Mouse (Mus musculus) bone marrow, adult 2 months (tissue): Measurements from ENCODE around the gene Ccdc187. TPM values are rescaled to one million over a fixed set of nuclear protein-coding genes. Genes with fewer than 3 reads are reported as not detected.

Source experiments
- H3K27ac ChIP-seq: fragments of 200-500 bp; 2 replicates; pipeline ENCODE4 v1.5.1; 2012; ENCODE audit warnings: low read depth, mild to moderate bottlenecking, control low read depth, inconsistent platforms, low read length; ENCODE audit not compliant: control insufficient read depth, poor library complexity, insufficient read depth
- H3K4me1 ChIP-seq: fragments of 200-500 bp; 2 replicates; pipeline ENCODE4 v1.6.1; 2011; ENCODE audit warnings: low read length; ENCODE audit not compliant: control insufficient read depth, insufficient read depth
- H3K4me3 ChIP-seq: fragments of 200-500 bp; replicated peaks from 2 replicates; pipeline ENCODE3; 2011; ENCODE audit warnings: mild to moderate bottlenecking, low read depth, low read length, control low read depth; ENCODE audit not compliant: control insufficient read depth
- CTCF ChIP-seq: fragments of 200-500 bp; IDR thresholded peaks from 2 replicates; pipeline ENCODE4 v1.5.1; 2011; ENCODE audit warnings: low read length, control low read depth; ENCODE audit not compliant: control insufficient read depth, insufficient read depth
- POLR2A ChIP-seq: fragments of 200-500 bp; IDR thresholded peaks from 2 replicates; pipeline ENCODE4 v1.6.1; 2011; ENCODE audit warnings: low read depth, mild to moderate bottlenecking, control low read depth, low read length, borderline replicate concordance; ENCODE audit not compliant: control insufficient read depth
- WGBS: fragments of 180-500 bp; shearing (Covaris S2); methylation state at CpG from one replicate; pipeline ENCODE4 v1.1.7; 2018; 5-methylcytosine and 5-hydroxymethylcytosine counted together
- polyA plus RNA-seq: library from polyadenylated mRNA; stranded (reverse); fragments of >200 nt; gene quantifications from 2 replicates; pipeline ENCODE4 v1.2.4, GENCODE M21; 2011; ENCODE audit warnings: low replicate concordance; ENCODE audit not compliant: missing spikeins, insufficient read depth, insufficient read length

The Ccdc187 gene
- polyA plus RNA-seq, 1 experiment = not detected

GRCm38 (mm10) chr2:26311936-26312335 lies 17.6 kb upstream of the Ccdc187 start:
- Histone ChIP-seq H3K27ac (no peak overlapping the region), H3K4me3 (no peak overlapping the region), H3K4me1 (peaks cover 9% of the 10 kb centered on the region)
- TF ChIP-seq POLR2A = no peak
- no peak for TF ChIP-seq CTCF
- 43% methylated on average over 5 of the region's 5 CpGs for WGBS

- H3K4me1 ChIP-seq = peaks cover 5% of the 10 kb centered on the region
- no peak overlapping the region for H3K27ac ChIP-seq
- no peak for TF ChIP-seq CTCF
- TF ChIP-seq POLR2A = no peak
- 76% methylated on average over 10 of the region's 10 CpGs for WGBS
- no peak overlapping the region for H3K4me3 ChIP-seq
These were observed 15.4 kb upstream of the Ccdc187 start for GRCm38 (mm10) chr2:26309739-26310138.

GRCm38 (mm10) chr2:26306702-26307101 lies 12.3 kb upstream of the Ccdc187 start:
- Histone ChIP-seq H3K4me3 (no peak overlapping the region), H3K4me1 (peaks cover 3% of the 10 kb centered on the region; the same call in 1 of the 2 replicates), H3K27ac (no peak overlapping the region)
- WGBS = 79% methylated on average over 3 of the region's 3 CpGs
- no peak for TF ChIP-seq CTCF
- TF ChIP-seq POLR2A = no peak

GRCm38 (mm10) chr2:26305555-26305954 lies 11.2 kb upstream of the Ccdc187 start:
- 79% methylated on average over 2 of the region's 2 CpGs for WGBS
- H3K4me1 ChIP-seq = no peaks in the 10 kb centered on the region
- H3K4me3 ChIP-seq = no peak overlapping the region
- TF ChIP-seq CTCF (no peak), POLR2A (no peak)
- no peak overlapping the region for H3K27ac ChIP-seq

- no peaks in the 10 kb centered on the region for H3K4me1 ChIP-seq
- TF ChIP-seq CTCF (no peak), POLR2A (no peak)
- 30% methylated on average over 1 of the region's 1 CpGs for WGBS
- no peak overlapping the region for H3K27ac ChIP-seq
- H3K4me3 ChIP-seq = no peak overlapping the region
These were observed 10.4 kb upstream of the Ccdc187 start for GRCm38 (mm10) chr2:26304711-26305110.

GRCm38 (mm10) chr2:26302005-26302503 lies 7.7 kb upstream of the Ccdc187 start:
- H3K27ac ChIP-seq = no peak overlapping the region
- 83% methylated on average over 10 of the region's 10 CpGs for WGBS
- H3K4me1 ChIP-seq = no peaks in the 10 kb centered on the region
- H3K4me3 ChIP-seq = no peak overlapping the region
- TF ChIP-seq POLR2A (no peak), CTCF (no peak)

- Histone ChIP-seq H3K4me1 (no peaks in the 10 kb centered on the region), H3K4me3 (no peak overlapping the region), H3K27ac (no peak overlapping the region)
- WGBS = 3% methylated on average over 3 of the region's 3 CpGs
- no peak for TF ChIP-seq POLR2A
- peak; percentile 92 for TF ChIP-seq CTCF
These were observed 6.4 kb upstream of the Ccdc187 start for GRCm38 (mm10) chr2:26300808-26301174.

- Histone ChIP-seq H3K27ac (no peak overlapping the region), H3K4me1 (no peaks in the 10 kb centered on the region), H3K4me3 (no peak overlapping the region)
- TF ChIP-seq POLR2A = no peak
- no peak for TF ChIP-seq CTCF
- WGBS = 71% methylated on average over 5 of the region's 5 CpGs
These were observed 5.9 kb upstream of the Ccdc187 start for GRCm38 (mm10) chr2:26300161-26300807.
